Mouse (Mus musculus) lung, postnatal 0 days (tissue): ENCODE measurements around the gene Astn1.
A peak's percentile ranks its signal among the peaks of the same experiment; 100 is the strongest.

ENCODE experiments used
- CTCF ChIP-seq: IDR thresholded peaks from 2 replicates; pipeline ENCODE4 v1.5.1; 2016; ENCODE audit warnings: antibody characterized with exemption, mild to moderate bottlenecking
- EP300 ChIP-seq: IDR thresholded peaks from 2 replicates; pipeline ENCODE4 v1.6.1; 2016; ENCODE audit warnings: antibody characterized with exemption, mild to moderate bottlenecking, control low read depth

GRCm38 (mm10) chr1:158653808-158654520, 291.9 kb downstream of the Astn1 start:
- TF ChIP-seq CTCF, result peak; percentile 70
- no peak for TF ChIP-seq EP300
